Mouse (Mus musculus) neutrophil, adult 5-6 weeks (primary cell): ENCODE results near the gene Gsap. TPM values are rescaled to one million over a fixed set of nuclear protein-coding genes. Genes with fewer than 3 reads are reported as not detected.

Source experiments
- total RNA-seq: library from RNA; stranded (forward); fragments of 200-1000 nt; gene quantifications from 2 replicates; pipeline ENCODE4 v1.2.3, GENCODE M21; 2017

Gsap gene
- total RNA-seq, 1 experiment from 2014 or later = 74.7 TPM

Other genes with a start within 250 kb of the Gsap start
- gene Rsbn1l, start 229.9 kb upstream of the Gsap start, total RNA-seq = 50.3 and 62.8 TPM in 2 replicates
- 110 and 117 TPM in 2 replicates for gene Ptpn12, start 130.3 kb upstream of the Gsap start, total RNA-seq
- 727 and 731 TPM in 2 replicates for gene Fgl2, start 186.4 kb downstream of the Gsap start, total RNA-seq
- 15.7 and 17.1 TPM in 2 replicates for gene Ccdc146, start 238.4 kb downstream of the Gsap start, total RNA-seq
- gene Fam185a, start 238.7 kb downstream of the Gsap start, total RNA-seq = 7.6 and 8.8 TPM in 2 replicates